Mouse (Mus musculus) brain, embryonic 14.5 days (tissue): ENCODE results near the gene Tinag. TPM values are rescaled to one million over a fixed set of nuclear protein-coding genes. Genes with fewer than 3 reads are reported as not detected.
"Not testable (repeated sequence)": the region's sequence is repeated elsewhere in the genome, so short reads cannot be mapped to it uniquely, and the experiment has no call there.

Experiments
- DNase-seq: peaks from one replicate; pipeline ENCODE4 v3.0.0-alpha.2; 2011; ENCODE audit warnings: low read depth
- CTCF ChIP-seq: fragments of 200-500 bp; IDR thresholded peaks from 2 replicates; pipeline ENCODE4 v1.5.1; 2012; ENCODE audit warnings: inconsistent platforms, mild to moderate bottlenecking, moderate library complexity, borderline replicate concordance; ENCODE audit not compliant: insufficient read depth, insufficient read length; ENCODE audit errors: extremely low read depth
- POLR2A ChIP-seq: fragments of 200-500 bp; IDR thresholded peaks from 2 replicates; pipeline ENCODE4 v1.6.1; 2012; ENCODE audit warnings: mild to moderate bottlenecking, inconsistent platforms, borderline replicate concordance; ENCODE audit not compliant: poor library complexity, insufficient read depth, insufficient read length, severe bottlenecking; ENCODE audit errors: extremely low read depth
- polyA plus RNA-seq: library from polyadenylated mRNA; depleted of rRNA; stranded (reverse); fragments of >200 nt; gene quantifications from 2 replicates; pipeline ENCODE4 v1.2.3, GENCODE M21; 2012; rRNA removed

Gene Tinag
- polyA plus RNA-seq = not detected in 2 replicates

- no peak for DNase-seq
- no peak for TF ChIP-seq POLR2A
- no peak for TF ChIP-seq CTCF
These were observed at the start of gene Tinag for GRCm38 (mm10) chr9:77045585-77045984. Gene Tinag, minus strand, starts transcription at chr9:77045794.

DNA sequence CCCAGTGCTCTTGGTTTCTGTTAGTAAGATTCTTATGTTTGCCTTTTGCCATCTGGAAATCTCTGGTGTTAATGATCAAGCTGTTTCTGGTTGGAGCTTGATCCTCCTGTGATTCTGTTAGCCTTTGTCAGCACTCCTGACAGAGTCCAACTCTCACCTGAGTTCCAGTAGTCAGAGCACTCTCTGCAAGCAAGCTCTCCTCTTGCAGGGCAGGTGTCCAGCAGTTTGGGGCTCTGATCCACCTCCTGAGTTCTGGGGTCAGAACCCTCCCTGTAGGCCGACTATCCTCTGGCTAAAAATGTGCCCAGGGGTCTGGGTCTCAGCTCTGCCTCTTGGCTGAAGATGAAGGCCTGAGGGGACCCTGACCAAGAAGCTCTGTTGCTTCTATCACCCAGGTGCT, 37.6 kb upstream of the Tinag start:
- not testable (repeated sequence) for DNase-seq

DNA sequence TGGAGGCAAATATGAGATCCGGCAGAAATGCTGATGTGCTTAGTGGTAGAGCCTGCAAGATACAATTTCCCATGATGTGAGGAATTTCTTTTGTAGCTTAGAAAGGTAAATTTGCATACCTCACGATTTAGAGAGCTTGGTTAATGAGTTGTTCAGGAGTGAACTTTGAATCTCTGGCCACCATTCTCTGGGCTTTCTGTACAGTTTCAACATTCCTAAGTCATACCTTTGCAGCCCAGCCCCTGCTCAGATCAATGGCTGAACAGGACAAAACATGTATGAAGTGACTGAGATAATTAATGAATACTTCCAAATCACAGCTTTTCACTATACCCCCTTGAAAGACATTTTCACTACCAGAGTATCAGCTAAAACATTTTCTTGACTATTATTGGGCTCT, 26.1 kb upstream of the Tinag start:
- no peak for DNase-seq
- no peak for TF ChIP-seq CTCF
- TF ChIP-seq POLR2A = no peak

DNA sequence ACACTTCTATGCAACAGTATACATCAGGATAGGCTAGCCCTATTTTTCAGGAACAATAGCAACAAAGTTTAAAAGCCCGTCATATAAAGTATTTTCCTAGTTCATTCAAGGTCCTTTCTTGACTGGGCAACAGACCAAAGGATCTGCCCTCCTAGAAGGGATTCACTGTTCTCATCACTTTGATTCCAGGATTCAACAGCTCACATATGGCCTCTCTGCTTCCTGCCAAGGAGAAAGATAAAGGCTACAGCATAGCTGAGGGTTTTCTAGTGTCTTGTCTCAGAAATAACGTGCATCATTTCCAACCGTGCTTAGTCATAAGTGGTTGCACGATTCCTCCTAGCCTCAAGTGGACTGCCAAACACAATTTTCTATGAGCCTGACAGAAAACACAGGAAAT, 11.0 kb upstream of the Tinag start:
- TF ChIP-seq POLR2A (no peak), CTCF (no peak)
- DNase-seq = peak; percentile 7

DNA sequence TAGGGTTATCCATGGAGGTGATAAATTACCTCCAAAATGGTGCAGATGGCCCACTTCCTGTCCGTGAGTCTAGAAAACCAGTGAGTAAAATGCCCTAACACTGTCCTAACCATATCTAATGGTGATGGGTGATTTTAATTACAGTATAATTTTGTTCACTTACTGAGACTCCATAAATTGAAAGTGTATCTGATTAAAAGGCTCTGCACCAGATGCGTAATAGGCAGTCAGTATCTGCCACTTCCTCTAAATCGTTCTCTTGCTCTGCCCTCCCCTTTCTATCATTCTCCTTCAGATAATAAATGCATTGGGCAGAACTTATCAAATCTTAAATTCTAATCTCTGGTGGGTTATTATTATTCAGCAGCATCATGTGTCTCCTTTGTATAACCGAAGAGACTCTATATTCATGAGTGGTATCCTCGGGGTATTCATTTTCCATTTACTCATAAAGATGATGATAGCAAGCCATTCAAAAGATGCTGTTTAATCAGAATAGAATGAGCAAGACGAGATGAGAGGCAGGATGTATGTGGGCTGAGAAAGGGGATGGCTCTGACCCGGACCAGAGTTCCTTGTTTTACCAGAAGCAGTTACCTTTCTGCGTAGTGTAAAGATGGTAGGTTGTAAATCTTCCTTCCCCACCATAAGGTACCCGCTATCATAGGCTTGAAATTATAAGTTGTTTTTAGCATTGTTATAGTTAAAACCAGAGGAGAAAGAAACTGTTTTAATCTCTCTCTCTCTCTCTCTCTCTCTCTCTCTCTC, 9.0 kb upstream of the Tinag start:
- peak; percentile 17 for DNase-seq
- TF ChIP-seq POLR2A (no peak), CTCF (no peak)

GRCm38 (mm10) chr9:77051406-77051805, 5.8 kb upstream of the Tinag start:
- DNase-seq = no peak
- no peak for TF ChIP-seq CTCF
- no peak for TF ChIP-seq POLR2A

DNA sequence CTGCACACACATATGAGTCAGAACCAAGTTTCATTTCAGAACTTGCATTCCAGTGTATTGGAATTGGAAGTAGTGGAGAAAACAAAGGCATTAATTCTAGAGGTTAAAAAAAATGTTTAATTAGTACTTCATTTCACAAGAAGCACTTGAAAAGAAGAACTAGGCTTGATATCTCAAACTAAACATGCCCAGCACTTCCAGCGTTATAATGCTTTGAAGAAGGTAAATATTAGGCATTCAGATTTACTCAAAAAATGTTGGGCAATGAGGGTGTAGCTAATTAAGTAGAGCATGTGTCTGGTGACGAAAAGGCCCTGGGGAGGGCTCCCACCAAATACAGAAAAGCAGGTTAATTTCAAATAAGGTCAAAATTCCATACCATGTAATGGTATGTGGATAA, 4.1 kb upstream of the Tinag start:
- DNase-seq = no peak
- TF ChIP-seq CTCF (no peak), POLR2A (no peak)

- TF ChIP-seq POLR2A (no peak), CTCF (no peak)
- no peak for DNase-seq
These were observed 597 bp upstream of the Tinag start for GRCm38 (mm10) chr9:77046067-77046715.

- peak; percentile 5 for DNase-seq
- no peak for TF ChIP-seq CTCF
These were observed 10.2 kb downstream of the Tinag start for GRCm38 (mm10) chr9:77035361-77035760.

DNA sequence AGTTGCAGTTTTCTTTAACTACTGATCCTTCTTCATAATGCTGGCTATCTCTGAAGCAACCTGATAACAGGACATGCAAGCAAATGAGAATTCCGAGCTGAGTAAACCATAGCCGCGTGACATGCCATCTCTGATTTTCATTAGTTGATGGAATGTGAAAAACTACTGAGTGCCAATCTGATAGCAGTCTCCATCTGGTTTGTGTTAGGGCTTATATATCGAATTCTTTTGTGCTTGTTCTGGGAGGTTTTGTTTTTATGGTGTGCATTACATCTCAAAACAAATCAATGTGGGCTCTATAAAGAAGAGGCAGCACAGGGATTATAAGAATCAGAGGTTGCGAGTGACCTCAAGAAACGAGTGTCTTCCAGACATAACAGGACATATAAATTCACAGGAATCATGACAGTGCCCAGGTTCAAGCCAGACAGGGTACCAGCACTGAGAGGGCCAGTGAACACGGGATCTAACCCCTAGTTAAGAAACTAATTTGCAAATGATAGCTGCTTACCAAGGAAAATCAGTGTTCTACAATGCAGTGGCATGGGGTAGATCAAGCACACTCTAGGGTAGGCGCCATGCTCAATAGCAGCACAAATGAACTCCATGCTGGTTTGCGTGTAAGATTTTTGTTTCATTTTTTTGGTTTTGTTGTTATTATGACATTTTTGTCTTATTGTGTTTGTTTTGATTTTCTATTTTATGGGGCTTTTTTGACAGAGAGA, 13.0 kb downstream of the Tinag start:
- TF ChIP-seq POLR2A (no peak), CTCF (no peak)
- peak; percentile 5 for DNase-seq

DNA sequence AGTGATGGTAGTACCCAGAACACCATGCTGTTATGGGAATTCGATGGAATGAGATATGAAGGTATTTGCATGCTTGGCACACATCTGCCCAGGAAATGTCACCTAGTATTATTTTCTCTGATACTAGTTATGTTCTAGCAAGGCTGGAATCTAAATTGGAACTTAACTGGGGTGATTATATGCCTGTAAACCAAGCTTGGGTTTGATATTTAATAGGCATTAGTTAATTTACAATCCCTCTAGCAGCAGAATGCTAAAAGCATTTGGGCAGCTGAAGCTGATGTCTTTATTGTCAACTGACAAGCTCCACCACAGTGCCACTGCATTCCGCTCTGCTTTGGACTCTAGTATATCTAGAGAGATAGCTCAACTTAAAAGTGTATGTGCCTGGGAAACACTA, 20.3 kb downstream of the Tinag start:
- TF ChIP-seq POLR2A = no peak
- no peak for TF ChIP-seq CTCF

GRCm38 (mm10) chr9:77018935-77019334, 26.7 kb downstream of the Tinag start:
- no peak for DNase-seq
- TF ChIP-seq POLR2A (no peak), CTCF (no peak)

More for the DNA sequence above, 20.3 kb downstream of the Tinag start:
- no peak for DNase-seq
